Mouse (Mus musculus): ENCODE measurements around the gene Fgf15.

Fgf15 gene

DNA sequence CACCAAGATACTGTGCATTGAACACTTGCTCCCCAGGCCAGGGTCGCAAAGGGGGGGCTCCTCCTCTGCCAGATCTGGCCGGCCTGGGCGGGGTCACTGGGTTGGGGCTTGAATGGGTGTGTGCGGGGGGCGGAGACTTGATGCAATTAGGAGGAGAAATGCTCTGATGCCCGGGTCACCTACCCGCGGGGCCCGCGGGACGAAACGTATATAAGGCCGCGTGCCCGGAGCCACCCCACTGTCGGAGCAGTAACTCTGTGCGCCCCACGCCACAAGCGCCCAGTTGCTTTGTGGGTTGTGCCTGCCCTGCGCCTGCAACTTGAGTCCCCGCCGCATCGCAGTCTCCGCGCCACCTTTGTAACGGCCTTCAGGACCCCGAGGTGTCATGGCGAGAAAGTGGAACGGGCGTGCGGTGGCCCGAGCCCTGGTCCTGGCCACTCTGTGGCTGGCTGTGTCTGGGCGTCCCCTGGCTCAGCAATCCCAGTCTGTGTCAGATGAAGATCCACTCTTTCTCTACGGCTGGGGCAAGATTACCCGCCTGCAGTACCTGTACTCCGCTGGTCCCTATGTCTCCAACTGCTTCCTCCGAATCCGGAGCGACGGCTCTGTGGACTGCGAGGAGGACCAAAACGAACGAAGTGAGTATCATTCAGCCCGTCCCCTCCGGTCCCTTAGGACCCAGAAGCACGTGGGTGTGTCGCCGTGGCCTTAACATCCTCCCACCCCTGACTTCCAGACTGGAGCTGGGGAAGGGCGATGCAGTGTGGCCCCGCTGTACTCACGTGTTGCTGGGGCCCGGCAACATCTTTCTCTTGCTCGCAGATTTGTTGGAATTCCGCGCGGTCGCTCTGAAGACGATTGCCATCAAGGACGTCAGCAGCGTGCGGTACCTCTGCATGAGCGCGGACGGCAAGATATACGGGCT, at the start of gene Fgf15:
Fgf15 (plus strand) TSS at position 238 of the 925 bp plus-strand sequence.
- DNase-seq (ENCODE audit: low read depth, low spot score): no peak

DNA sequence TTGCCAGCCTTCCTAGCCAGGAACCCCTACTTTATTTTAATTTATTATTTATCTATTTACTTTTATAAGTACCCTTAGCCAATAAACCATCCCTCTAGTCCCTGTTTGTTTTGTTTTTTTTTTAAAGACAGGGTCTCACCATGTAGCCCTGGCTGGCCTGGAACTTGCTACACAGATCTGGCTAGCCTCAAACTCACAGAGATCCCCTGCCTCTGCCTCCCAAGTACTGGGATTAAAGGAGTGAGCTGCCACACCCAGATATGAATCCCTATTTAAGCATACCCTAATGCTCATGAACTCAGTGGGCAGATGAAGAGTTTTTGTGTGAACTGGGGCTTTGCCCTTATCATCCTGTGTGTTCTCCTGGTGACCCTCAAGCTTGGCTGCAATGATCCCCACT, 49.3 kb upstream of the Fgf15 start, which contains the start of gene Fgf4:
Fgf4 (plus strand) TSS at position 301 of the 400 bp plus-strand sequence.
- DNase-seq (ENCODE audit: low read depth, low spot score): no peak

DNA sequence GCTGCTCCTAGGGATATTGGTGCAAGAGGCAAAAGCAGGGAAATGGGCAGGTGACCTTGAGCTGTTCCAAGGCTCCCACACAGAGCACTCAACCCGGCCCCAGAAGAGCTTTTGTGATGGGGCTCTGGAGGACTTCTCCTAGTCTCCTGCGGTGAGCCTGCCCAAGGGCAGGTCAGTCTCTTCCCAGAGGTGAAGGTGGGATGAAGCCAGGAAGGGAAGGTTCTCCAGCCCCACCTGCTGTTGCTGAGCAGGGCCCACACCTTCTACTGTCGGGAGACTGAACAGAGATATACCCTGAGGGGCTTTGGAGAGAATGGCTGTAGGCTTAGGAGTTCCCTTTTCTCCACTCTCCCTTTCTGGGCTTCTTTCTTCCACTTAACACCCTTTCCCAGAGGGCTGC, 45.0 kb upstream of the Fgf15 start:
- DNase-seq (ENCODE audit: low read depth, low spot score): no peak

DNA sequence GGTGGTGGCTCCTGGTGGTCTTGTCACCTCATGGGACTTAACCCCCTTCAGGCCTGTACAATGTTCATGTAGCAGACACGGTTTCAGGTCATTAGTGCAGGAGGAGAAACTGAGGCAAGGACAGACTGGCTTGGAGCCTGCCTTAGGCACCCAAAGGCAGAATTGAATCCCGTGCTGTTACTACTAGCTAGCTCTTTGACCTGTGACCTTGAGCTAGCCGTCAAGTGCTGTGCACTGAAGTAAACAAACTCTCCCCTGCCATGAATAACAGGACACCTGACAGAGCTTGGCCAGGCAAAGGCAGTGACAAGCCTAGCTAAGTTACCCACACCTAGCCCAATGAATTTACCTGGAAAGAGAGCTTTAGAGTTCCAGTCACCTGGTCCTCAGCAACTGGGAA, 41.4 kb upstream of the Fgf15 start:
- DNase-seq (ENCODE audit: low read depth, low spot score): no peak

DNA sequence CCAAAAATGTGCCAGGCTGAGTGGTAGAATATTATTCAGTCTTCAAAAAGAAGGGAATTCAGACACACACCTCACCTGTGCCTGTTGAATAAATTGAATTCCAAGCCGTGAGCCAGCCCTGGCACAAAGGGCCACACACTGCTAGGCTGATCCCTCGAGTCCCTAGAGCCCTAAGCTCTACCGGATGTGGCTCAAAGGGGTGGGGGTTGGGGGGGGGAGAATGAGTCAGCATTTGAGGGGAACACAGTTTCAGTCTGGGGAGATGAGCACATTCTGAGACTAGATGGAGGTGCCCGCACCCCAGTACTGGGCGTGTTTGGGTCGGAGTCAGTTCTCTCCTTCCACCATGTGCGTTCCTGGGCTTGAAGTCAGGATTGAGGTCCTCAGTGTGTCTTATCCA, 39.2 kb upstream of the Fgf15 start:
- DNase-seq (ENCODE audit: low read depth, low spot score): peak; percentile 7

DNA sequence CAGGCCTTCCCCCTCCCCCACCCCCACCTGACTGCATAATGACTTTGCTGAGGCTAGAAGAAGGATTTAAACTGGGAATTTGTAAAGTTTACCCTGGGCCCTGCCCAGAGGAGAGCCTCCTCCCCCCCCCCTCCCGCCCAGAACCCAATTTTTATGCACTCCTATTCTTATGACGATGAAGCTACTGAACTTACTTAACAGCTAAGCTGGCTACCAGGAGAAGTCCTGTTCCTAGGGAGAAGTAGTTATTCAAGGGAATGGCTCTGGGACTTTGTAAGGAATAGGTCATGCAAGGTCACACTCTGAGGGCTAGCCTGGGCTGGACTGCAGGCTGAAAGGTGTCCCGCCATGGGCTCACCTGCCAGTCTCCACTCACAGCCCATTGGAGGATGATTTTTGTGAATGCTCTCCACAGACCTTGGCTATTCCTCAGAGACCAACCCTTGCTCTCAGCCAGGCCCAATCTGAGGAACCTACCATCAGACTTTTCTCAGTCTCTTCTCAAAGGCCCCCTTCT, 38.4 kb upstream of the Fgf15 start:
- DNase-seq (ENCODE audit: low read depth, low spot score): no peak

DNA sequence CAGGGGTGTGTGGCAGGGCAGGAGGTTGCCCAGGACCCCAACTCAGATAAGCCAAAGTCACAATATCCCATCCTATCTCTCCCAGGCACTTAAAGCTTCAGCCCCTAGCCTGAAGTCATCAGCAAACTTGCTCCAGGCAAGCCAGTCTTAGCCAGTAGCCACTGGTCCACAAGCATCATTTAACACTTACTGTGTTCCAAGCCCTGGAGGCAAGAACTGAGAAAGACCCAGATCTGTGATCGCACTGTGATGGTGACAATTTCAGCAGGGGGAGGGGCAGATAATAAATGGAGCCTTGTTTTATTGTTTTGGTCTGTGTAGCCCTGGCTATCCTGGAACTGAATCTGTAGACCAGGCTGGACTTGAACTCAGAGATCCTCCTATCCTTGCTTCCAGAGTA, 37.6 kb upstream of the Fgf15 start:
- DNase-seq (ENCODE audit: low read depth, low spot score): no peak

DNA sequence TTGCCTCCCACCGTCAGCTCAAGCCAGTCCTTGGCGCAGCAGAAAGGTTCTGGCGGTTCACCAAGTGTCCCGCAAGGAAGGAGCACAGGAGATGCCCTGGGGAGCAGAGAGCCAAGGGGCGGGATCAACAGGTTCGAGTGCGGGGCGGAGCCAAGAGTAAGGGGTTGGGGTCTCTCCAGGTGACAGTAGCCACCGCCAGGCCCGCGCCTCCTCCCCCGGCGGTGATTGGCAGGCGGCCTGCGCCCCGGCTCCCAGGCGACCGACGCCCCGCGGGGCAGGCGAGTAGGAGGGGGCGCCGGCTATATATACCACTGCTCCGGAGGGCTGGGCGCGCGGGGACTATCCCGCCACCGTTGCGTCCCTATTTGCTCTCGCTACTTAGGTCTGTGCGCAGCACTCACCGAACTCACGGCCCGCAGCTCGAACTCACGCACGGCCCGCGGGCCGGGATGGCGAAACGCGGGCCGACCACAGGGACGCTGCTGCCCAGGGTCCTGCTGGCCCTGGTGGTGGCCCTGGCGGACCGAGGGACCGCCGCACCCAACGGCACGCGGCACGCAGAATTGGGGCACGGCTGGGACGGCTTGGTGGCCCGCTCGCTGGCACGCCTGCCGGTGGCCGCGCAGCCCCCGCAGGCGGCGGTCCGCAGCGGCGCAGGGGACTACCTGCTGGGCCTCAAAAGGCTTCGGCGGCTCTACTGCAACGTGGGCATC, 35.1 kb upstream of the Fgf15 start:
- no peak for DNase-seq (ENCODE audit: low read depth, low spot score)

DNA sequence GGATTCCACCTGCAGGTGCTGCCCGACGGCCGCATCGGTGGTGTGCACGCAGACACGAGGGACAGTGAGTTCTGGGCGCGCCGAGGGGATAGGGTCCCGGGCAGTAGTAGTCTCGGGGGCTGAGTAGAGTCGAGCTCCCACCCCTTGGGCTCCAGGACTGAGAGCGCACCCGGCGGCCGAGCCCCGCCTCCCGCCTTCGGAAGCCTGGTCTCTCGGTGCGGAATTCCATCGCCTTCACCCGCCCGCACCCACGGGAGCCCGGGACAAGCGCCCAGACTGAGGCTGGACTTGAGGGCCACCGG, 34.6 kb upstream of the Fgf15 start:
- no peak for DNase-seq (ENCODE audit: low read depth, low spot score)

DNA sequence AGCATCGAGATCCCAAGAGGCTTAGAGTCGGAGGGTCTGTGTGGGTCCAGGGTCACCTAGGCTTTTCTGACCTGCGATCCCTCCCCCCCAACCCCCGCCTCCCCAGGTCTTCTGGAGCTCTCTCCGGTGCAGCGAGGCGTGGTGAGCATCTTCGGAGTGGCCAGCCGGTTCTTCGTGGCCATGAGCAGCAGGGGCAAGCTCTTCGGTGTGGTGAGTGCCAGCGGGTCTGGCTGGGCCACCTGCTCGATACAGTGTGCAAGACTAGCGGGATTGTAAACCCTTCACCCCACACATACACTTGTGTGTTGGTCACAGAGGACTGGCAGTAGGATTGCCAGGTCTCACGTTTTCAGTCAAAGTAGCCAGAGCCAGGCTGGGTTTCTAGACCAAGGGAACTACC, 34.2 kb upstream of the Fgf15 start:
- DNase-seq (ENCODE audit: low read depth, low spot score): no peak

DNA sequence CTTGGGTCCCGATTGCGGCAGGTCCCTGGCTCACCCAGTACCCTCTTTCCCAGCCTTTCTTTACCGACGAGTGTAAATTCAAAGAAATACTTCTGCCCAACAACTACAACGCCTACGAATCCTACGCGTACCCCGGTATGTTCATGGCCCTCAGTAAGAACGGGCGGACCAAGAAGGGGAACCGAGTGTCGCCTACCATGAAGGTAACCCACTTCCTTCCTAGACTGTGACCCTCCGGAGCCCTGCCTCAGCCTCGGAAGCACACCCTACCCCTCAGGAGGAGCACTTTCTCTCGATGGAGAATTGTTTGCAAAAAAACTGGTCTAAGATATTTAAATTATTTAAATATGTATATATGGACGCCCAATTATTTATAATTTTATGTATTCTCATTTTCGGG, 33.6 kb upstream of the Fgf15 start:
- no peak for DNase-seq (ENCODE audit: low read depth, low spot score)

DNA sequence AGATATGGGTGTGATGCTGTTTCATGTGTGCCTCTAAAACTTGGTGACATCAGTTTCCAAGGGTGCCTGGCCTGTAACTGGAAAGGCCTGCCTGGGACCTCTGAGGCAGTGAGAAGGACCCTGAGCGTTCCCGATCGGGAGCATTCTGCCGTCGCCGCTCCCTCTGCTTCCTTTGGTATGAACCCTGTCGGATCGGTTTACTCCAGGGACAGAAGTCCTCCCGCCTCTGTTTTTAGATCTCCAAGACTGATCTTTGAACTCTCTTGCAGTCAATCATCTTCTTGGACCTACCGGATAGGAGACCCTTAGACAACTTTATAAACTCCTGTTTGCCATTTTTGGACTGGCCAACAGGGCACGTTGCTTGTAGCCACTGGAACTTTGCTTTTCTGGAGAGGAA, 33.1 kb upstream of the Fgf15 start:
- no peak for DNase-seq (ENCODE audit: low read depth, low spot score)

DNA sequence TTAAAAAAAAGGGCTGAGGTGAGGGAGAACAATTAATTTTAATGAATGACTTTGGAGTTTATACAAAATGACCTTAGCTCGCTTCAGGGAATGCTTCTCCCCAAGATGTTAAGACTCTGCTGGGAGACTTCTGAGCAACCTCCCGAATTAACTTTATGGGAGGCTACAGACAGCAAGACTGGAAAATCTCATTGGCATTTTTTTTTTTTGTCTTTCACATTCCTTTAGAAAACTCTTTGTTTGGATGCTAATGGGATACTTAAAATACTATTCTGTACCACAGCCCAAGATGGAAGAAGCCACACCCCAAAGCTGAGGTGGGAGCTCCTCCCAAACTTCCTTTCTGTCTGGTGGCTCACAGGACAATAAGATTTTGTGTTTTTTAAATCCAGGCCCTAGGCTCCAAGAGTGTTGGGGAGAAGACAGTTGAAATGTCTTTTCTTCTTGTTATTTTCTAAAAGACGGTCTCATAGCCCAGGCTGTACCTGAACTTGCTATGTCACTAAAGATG, 32.1 kb upstream of the Fgf15 start:
- DNase-seq (ENCODE audit: low read depth, low spot score): no peak

DNA sequence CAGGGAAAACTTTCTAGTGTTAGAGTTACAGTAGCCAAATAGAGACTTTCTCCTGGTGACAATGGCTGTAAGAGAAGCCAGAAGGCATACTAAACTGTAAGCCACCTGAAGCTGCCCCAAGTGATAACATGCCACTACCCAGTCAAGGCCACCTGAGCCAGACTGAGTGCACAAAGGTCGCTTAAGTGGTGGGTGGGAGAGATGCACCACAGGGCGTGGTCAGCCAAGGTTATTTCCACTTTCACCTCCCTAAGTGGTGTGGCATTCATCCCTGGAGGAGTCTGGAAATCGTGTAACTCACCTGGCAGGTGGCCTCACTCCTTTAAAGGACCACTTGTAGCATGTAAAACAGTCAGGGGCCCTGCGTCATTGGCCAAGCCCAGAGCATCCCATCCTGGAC, 29.2 kb upstream of the Fgf15 start:
- DNase-seq (ENCODE audit: low read depth, low spot score): no peak

DNA sequence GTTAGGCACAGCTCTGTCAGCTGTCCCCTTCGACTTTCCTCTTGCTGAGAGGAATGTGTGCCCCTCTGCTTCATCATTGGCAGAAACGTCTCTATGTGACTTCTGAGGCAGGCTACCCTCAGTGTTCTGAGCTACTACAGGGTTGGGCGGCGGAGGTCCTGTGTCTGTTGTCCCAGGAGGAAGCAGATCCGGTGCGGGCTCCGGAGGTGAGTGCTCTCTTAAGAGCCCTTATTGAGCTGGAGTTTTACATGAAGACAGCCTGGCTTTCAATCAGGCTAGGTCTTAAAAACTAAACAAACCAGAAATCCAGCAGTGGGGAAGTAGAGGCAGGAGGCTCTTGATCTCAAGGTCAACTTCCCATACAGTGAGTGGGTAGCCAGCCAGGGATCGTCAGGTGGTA, 28.7 kb upstream of the Fgf15 start:
- no peak for DNase-seq (ENCODE audit: low read depth, low spot score)

DNA sequence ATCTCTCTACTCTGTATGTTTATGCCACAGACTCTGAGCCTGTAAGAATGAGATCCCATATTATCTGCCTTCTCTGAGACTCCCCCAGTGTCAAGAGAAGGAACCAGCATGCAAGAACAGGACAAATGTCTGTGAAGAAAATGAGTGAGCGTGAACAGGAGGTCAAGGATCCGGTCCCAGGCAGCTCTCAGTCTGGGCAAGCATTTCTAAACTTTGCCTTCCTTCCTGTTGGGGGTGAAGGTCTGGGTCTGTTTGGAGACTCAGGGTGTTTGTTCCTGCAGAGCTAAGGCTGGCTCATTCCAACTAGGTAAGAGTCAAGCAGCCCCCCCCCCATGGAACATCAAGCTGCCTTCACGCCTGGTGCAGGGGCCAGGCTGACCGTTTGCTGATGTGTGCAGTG, 23.9 kb upstream of the Fgf15 start:
- DNase-seq (ENCODE audit: low read depth, low spot score): no peak

DNA sequence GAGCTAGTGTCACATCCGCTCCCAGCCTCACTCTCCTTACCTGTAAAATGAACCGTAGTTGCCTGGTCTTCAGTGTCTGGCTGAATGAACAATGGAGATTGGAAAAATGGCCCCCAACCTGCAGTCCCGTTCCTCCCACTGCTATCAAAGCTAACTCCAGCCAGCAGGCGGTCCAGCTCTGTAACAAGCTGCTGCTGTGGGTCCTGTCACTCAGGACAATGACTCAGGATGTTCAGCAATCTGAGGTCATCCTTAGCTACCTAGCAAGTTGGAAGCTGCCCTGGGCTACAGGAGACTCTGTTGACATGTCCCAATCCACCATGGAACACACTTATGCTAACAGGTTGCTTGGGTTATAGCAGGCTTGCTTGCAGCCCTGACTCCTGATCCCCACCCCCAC, 23.2 kb upstream of the Fgf15 start:
- DNase-seq (ENCODE audit: low read depth, low spot score): no peak

DNA sequence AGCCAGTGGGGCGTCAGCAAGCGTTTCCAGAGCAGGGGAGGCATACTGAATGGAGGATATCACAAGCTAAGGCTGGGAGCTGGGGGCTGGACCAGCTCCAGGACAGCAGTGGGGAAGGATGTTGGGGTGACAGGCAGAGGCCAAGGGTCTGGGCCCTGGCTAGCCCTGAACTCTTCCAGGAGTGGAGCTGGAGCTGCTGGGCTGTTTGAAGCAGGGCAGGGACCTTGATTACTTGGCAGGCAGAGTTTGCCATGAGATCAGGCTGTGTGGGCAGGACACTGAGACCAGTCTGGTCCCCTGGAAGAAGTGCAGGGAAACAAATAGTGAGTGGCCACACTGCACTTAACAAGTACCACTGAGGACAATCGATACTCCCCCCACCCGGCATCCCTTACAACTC, 22.1 kb upstream of the Fgf15 start:
- DNase-seq (ENCODE audit: low read depth, low spot score): no peak

DNA sequence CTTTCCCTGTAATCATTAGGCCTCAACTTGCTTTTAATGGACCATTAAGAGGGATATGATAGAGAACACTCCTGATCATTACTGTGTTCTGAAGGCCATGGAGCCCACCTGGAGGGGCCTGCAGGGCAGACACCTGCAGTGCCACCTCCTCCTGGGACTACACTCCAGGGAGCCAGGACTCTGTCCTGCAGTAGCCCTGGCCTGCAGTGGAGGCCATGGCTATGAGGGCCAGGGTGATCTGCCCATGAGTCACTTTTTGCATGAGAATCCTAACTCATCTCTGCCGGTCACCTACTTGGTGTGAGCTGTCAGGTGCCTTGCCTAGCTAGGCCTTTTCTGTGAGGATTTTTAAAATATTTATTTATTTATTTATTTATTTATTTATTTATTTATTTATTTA, 17.9 kb upstream of the Fgf15 start:
- no peak for DNase-seq (ENCODE audit: low read depth, low spot score)

DNA sequence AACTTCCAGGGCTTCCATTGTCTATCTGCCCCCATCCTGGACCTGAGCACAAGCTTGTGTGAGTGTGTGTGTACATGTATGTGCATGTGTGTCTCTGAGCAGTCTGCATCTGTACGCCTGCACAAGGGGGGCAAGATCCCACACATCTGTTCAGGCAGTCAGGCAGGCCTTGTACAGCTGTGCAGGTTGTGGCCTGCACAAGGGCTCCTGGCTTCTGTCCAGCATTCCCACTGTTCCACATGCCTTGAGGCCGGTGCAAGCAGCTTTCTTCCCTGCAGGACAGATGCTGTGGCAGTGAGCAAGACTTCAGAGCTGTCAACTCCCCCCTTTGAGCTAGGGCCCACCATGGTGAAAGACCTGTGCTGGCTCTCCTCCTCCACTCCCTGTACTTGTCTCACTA, 13.2 kb upstream of the Fgf15 start:
- DNase-seq (ENCODE audit: low read depth, low spot score): no peak

DNA sequence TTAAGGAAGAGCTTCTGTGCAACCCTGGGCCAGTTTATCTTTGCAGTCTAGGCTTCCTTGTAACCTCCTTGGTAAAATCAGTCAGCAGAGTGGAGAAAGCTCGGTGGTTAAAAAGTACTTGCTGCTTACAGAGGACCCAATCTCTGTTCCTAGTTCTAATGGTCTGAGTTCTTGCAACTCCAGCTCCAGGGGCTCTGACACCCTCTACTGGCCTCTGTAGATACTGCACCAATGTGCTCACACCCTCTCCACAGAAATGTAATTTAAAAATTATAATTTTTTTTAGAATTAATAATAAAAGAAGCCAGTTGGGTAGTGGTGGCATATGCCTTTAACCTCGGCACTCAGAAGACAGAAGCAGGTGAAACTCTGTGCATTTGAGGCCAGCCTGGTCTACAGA, 8.7 kb upstream of the Fgf15 start:
- peak; percentile 32 for DNase-seq (ENCODE audit: low read depth, low spot score)

DNA sequence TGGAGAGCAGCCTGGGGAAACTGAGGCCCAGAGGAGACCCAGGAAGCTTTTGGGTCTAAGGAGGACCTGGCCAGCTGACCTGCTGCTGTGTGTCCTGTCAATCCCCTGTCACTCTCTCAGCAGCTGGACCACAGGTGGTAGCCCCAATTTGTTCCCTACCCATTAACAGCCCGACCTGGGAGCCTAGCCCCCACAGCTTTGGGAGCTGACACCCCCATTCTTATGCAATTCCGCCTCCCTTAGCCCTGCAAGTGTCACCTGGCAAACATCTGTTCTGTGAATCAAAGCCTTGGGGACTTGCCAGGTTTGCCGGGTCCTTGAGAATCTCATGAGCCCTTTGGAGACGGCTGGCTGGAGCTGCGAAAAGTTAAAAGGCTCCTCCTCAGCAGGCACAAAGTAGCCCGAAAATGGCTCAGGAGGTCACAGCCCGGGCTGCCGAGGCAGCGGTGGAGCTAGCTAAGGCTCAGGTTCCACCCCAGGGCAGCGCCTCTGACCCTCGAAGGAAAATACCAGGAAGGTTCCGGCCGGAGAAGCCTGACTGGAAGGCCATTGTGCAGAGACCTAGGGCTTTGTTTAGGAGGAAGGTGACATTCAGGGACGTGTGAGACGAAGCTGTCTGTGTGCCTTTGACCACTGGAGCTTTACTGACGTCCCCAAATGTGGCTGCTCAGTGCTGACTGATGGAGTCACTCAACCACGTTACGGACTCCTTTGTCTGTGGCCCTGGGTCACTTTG, 7.6 kb upstream of the Fgf15 start:
- DNase-seq (ENCODE audit: low read depth, low spot score): no peak
